Mouse (Mus musculus) CD8-positive naive resting alpha-beta T cell, adult 2 months (primary cell): ENCODE measurements around the gene Olfr218.
"Not testable (repeated sequence)": the region's sequence is repeated elsewhere in the genome, so short reads cannot be mapped to it uniquely, and the experiment has no call there.

ENCODE experiments used
- DNase-seq, 2 experiments: peaks; one replicate each; pipeline ENCODE4 v3.0.0; 2022; ENCODE audit warnings: low read depth in 2 of 2, low spot score in 2 of 2

The Olfr218 gene

DNA sequence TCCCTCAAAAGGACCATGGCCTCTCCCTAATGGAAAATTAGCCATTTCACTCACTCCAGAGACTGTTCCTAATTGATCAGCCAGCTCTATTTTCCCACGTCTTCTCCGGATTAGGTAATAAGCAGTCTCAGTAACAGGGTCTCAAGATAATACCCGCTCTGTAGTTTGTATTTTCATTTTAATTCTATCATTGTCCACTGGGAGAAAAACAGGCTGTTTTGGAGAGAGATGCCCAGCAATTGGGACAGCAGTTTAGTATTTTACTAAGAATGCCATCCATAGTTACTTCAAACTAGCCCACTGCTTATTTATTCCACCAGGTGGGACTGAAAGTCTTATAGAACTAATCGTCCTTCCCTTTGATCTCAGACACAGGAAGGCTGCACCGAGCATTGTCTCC is at the start of gene Olfr218:
Gene Olfr218, plus strand, starts transcription at position 301 of the 400 bp plus-strand sequence.
- no peak for DNase-seq

DNA sequence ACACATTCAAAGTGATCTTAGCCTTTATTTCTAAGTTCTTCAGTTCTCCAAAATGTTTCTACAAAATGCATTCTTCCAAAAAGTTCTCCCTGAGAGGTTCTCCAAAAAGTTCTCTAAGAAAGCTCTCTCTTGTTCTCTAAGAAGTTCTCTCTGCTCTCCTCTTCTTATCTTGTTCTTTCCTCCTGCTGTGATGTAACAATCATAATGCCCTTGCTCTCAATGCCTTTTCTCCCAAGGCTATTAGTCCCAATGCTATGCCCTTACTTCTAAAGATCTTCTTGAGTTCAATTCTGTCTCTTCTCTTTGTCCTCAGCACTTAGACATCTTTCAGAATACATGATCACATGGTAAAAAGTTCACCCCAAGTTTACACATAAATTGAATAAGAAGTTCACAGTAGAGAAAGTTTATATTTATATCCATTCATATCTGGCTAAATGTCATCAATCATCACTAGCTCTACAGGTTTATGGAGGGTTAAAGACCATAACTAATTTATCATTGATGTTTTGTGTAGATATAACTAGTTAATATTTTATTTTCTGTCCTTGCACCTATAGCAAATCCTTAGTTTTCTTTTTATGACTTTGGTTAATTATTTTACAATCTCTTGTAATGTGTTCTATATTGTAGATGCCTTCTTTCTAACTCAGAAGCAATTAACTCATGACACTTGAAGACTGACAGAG is 23.3 kb upstream of the Olfr218 start:
- no peak for DNase-seq

DNA sequence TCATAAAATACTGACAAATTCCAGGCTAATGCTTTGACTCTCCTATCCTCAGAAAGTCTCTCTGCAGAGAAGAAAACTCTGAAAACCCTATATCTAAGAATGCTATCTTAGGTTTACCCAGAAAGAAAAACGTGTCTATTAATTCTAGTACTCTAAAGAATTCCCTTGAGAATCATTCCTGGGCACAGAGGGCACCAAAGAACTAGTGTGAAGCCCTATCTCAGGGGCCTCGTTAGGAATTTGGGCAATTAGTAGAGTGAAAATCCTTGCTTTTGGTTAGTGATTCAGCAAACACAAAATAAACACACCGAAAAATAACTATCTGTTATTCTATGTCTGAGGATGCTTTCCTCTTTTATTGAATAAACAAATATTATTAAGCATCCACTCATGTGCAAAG is 7.1 kb upstream of the Olfr218 start, which contains the start of gene Olfr1406:
Gene Olfr1406, minus strand, starts transcription at position 101 of the 400 bp plus-strand sequence.
- no peak for DNase-seq

DNA sequence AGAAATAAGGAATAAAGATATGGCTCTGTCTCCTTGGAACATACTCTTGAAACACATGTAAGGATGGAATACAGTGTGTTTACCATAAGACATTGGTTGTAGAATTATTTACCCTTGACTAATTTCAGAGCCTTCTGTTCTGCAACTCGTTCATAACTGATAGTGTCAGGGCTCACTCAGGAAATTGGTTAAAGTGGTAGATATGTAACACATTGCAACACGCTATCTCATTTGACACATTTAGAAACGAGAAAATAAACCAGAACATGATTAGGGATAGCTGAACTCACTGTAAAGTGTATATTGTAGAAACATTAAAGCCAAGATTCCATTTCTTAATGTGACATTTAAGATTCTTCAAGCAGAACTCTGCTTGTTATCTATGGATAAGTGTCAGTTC is 5.5 kb upstream of the Olfr218 start:
- DNase-seq: no peak

DNA sequence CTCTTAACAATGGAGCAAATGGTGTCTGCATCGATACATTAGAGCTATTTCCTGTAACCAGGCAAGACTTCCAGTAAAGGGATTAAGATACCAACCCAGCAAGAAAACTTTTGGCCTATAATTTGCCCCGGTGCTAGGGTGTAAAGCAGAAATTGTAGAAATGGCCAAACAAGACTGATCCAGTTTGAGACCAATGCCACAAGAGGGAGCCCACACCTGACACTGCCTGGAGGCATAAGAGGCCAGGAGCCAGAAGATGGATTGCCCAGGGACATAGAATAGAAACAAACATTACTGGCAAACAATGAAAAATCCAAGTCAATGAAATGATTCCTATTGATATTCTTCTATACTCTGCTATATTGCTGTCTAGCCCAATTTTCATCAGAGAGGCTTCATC is 1.2 kb upstream of the Olfr218 start:
- no peak for DNase-seq

DNA sequence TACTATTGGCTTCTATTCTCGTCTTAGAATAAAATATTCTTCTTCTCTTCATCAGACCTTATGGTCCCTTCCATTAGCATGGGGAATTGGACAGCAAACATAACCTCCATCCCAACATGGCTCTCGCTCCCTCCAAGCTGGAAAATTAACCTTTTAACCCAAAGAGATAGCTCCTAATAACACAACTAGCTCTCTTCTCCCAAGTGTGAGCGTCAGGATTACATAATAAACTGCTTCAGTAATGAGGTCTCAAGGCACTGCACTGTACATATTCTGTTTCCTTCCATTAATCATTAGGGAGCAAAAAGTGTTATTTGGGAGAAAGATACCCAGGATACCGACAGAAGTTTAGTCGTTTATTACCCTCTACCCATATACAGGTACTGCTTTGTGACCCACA is 14.5 kb downstream of the Olfr218 start, which contains the start of gene Olfr1404:
Gene Olfr1404, plus strand, starts transcription at position 301 of the 400 bp plus-strand sequence.
- no peak for DNase-seq

DNA sequence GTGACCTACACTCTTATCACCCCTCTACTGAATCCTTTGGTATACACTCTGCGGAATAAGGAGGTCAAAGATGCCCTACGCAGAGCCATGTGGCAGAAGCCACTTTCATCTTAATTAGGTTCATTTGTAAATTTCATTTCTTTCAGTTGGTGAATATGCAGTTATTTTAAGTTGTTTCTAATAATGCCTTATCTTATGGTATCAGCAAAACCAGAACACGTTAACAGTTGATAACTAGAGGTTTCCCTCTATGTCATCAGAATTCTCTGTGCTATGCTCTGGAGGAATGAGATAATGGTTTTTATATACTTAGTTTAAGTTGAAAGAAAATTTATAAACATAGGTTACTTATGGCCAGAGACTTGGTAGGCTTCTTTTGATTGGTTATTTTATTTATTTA is 18.9 kb downstream of the Olfr218 start:
- no peak for DNase-seq

DNA sequence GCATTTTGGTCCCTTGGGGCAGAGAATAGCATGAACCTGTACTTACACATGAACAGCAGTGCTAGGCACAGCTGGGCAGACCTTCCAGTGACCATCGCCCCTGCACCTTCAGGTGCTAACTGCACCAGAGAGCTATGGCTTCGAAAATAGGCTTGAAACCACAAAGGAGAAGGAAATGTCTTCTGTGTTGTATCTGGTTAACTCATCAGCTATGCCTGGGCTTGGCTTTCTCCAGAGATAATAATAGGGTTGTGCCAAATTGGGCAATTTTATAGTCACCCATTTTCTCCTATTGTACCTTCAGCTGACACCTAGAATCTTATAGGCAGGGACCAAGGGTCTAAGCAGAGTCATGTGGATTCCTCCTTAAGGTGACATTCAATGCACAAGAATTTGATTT is 29.5 kb downstream of the Olfr218 start, which contains the start of gene Fcer1a:
Gene Fcer1a, minus strand, starts transcription at position 134 of the 400 bp plus-strand sequence.
- no peak for DNase-seq

DNA sequence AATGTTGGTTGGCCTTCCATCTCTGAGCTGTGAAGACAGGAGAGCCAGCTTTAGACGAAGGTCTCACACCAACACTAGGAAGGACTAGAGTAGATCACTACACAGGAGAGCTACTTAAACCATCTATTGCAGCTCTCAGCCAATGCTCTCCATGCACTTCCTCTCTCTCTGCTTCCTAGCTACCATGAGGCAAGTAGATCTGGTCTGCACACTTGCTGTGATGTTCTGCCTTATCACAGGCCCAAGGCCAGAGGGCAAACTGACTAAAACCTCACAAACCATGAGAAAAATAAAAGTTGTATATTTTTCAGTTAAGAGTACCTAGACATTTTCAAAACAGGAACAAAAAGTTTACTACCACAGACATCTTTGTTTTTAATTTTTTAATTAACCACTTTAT is 39.4 kb downstream of the Olfr218 start:
- not testable (repeated sequence) for DNase-seq

DNA sequence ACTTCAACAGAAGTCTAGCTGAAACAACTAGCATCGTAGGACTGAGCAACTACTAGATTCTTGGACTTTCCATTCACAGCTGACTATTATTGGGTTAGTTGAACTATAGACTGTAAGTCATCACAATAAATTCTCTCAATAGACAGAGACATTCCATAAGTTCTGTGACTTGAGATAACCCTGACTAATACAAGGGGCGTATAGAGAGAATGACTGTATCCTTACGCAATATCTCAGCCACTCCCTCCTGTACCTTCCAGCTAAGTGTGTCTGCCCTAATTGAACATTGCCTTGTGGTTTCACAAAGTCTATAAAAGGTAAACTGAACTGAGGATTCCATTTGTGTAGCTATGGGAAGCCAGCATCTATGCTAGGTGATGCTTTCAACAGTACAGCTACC is 52.3 kb downstream of the Olfr218 start:
- no peak for DNase-seq
